Mouse (Mus musculus): ENCODE results near the gene Eif2b3. TPM values are rescaled to one million over a fixed set of nuclear protein-coding genes. Genes with fewer than 3 reads are reported as not detected.

Gene Eif2b3
- polyA plus RNA-seq, 1 experiment, result 73.3 TPM

- Histone ChIP-seq H3K36me3 (ENCODE audit: control insufficient read depth, insufficient read depth, low read length, poor library complexity, severe bottlenecking) (peaks cover 7% of the 10 kb centered on the region; the same call in 1 of the 2 replicates), H3K4me1 (ENCODE audit: control insufficient read depth, insufficient read depth, low read length) (peaks cover 2% of the 10 kb centered on the region)
Measured at GRCm38 (mm10) chr4:117117931-117118330, 98.7 kb downstream of the Eif2b3 start.

GRCm38 (mm10) chr4:117119636-117120035 is 100.4 kb downstream of the Eif2b3 start:
- TF ChIP-seq CTCF (IDR thresholded peaks at IDR 0.05; ENCODE audit: low read depth, low read length) (no peak), EP300 (IDR thresholded peaks at IDR 0.05; ENCODE audit: insufficient read depth, low read depth, low read length) (no peak), POLR2A (IDR thresholded peaks at IDR 0.05; ENCODE audit: insufficient read depth, low read length) (no peak)
- Histone ChIP-seq H3K4me1 (ENCODE audit: control insufficient read depth, insufficient read depth, low read length) (peaks cover 2% of the 10 kb centered on the region), H3K9me3 (replicated peaks; ENCODE audit: control insufficient read depth, insufficient read depth, low read length, poor library complexity, severe bottlenecking) (no peaks in the 10 kb centered on the region), H3K27ac (ENCODE audit: insufficient read depth, low read length) (peak overlapping the region; percentile 97), H3K27me3 (ENCODE audit: control insufficient read depth, insufficient read depth, low read length, poor library complexity, severe bottlenecking) (no peaks in the 10 kb centered on the region), H3K4me3 (ENCODE audit: low read depth, low read length) (peak overlapping the region; percentile 90), H3K36me3 (ENCODE audit: control insufficient read depth, insufficient read depth, low read length, poor library complexity, severe bottlenecking) (peaks cover 4% of the 10 kb centered on the region; the same call in 1 of the 2 replicates), H3K9ac (ENCODE audit: low read depth, poor library complexity, severe bottlenecking) (peak overlapping the region; percentile 82)

More at GRCm38 (mm10) chr4:117117931-117118330, 98.7 kb downstream of the Eif2b3 start:
- Histone ChIP-seq H3K27me3 (ENCODE audit: control insufficient read depth, insufficient read depth, low read length, poor library complexity, severe bottlenecking) (no peaks in the 10 kb centered on the region), H3K4me3 (ENCODE audit: low read depth, low read length) (no peak overlapping the region), H3K9ac (ENCODE audit: low read depth, poor library complexity, severe bottlenecking) (no peak overlapping the region), H3K9me3 (replicated peaks; ENCODE audit: control insufficient read depth, insufficient read depth, low read length, poor library complexity, severe bottlenecking) (no peaks in the 10 kb centered on the region), H3K27ac (ENCODE audit: insufficient read depth, low read length) (no peak overlapping the region)
- TF ChIP-seq POLR2A (IDR thresholded peaks at IDR 0.05; ENCODE audit: insufficient read depth, low read length) (no peak), EP300 (IDR thresholded peaks at IDR 0.05; ENCODE audit: insufficient read depth, low read depth, low read length) (no peak), CTCF (IDR thresholded peaks at IDR 0.05; ENCODE audit: low read depth, low read length) (no peak)

- Histone ChIP-seq H3K27ac (ENCODE audit: insufficient read depth, low read length) (peak overlapping the region; percentile 97), H3K4me1 (ENCODE audit: control insufficient read depth, insufficient read depth, low read length) (peaks cover 2% of the 10 kb centered on the region), H3K27me3 (ENCODE audit: control insufficient read depth, insufficient read depth, low read length, poor library complexity, severe bottlenecking) (no peaks in the 10 kb centered on the region), H3K4me3 (ENCODE audit: low read depth, low read length) (peak overlapping the region; percentile 90), H3K36me3 (ENCODE audit: control insufficient read depth, insufficient read depth, low read length, poor library complexity, severe bottlenecking) (peaks cover 4% of the 10 kb centered on the region; the same call in 1 of the 2 replicates), H3K9ac (ENCODE audit: low read depth, poor library complexity, severe bottlenecking) (peak overlapping the region; percentile 82), H3K9me3 (replicated peaks; ENCODE audit: control insufficient read depth, insufficient read depth, low read length, poor library complexity, severe bottlenecking) (no peaks in the 10 kb centered on the region)
- no peak for TF ChIP-seq EP300 (IDR thresholded peaks at IDR 0.05; ENCODE audit: insufficient read depth, low read depth, low read length)
- TF ChIP-seq CTCF (IDR thresholded peaks at IDR 0.05; ENCODE audit: low read depth, low read length), result no peak
- no peak for TF ChIP-seq POLR2A (IDR thresholded peaks at IDR 0.05; ENCODE audit: insufficient read depth, low read length)
Measured at GRCm38 (mm10) chr4:117120052-117120444, 100.8 kb downstream of the Eif2b3 start.

GRCm38 (mm10) chr4:117120445-117121414 is 101.5 kb downstream of the Eif2b3 start:
- no peaks in the 10 kb centered on the region for H3K27me3 ChIP-seq (ENCODE audit: control insufficient read depth, insufficient read depth, low read length, poor library complexity, severe bottlenecking)
- peak overlapping the region; percentile 97 for H3K27ac ChIP-seq (ENCODE audit: insufficient read depth, low read length)
- H3K4me1 ChIP-seq (ENCODE audit: control insufficient read depth, insufficient read depth, low read length), result peaks cover 2% of the 10 kb centered on the region
- peak overlapping the region; percentile 82 for H3K9ac ChIP-seq (ENCODE audit: low read depth, poor library complexity, severe bottlenecking)
- H3K36me3 ChIP-seq (ENCODE audit: control insufficient read depth, insufficient read depth, low read length, poor library complexity, severe bottlenecking), result peaks cover 4% of the 10 kb centered on the region; the same call in 1 of the 2 replicates
- TF ChIP-seq EP300 (IDR thresholded peaks at IDR 0.05; ENCODE audit: insufficient read depth, low read depth, low read length) (peak; percentile 46; the same call in 1 of the 2 replicates), POLR2A (IDR thresholded peaks at IDR 0.05; ENCODE audit: insufficient read depth, low read length) (peak; percentile 48), CTCF (IDR thresholded peaks at IDR 0.05; ENCODE audit: low read depth, low read length) (peak; percentile 82)
- H3K4me3 ChIP-seq (ENCODE audit: low read depth, low read length), result peak overlapping the region; percentile 90
- no peaks in the 10 kb centered on the region for H3K9me3 ChIP-seq (replicated peaks; ENCODE audit: control insufficient read depth, insufficient read depth, low read length, poor library complexity, severe bottlenecking)

GRCm38 (mm10) chr4:117122209-117122608 is 103.0 kb downstream of the Eif2b3 start:
- Histone ChIP-seq H3K27me3 (ENCODE audit: control insufficient read depth, insufficient read depth, low read length, poor library complexity, severe bottlenecking) (no peaks in the 10 kb centered on the region), H3K9me3 (replicated peaks; ENCODE audit: control insufficient read depth, insufficient read depth, low read length, poor library complexity, severe bottlenecking) (no peaks in the 10 kb centered on the region), H3K36me3 (ENCODE audit: control insufficient read depth, insufficient read depth, low read length, poor library complexity, severe bottlenecking) (peaks cover 4% of the 10 kb centered on the region; the same call in 1 of the 2 replicates), H3K4me3 (ENCODE audit: low read depth, low read length) (peak overlapping the region; percentile 35), H3K27ac (ENCODE audit: insufficient read depth, low read length) (peak overlapping the region; percentile 65), H3K4me1 (ENCODE audit: control insufficient read depth, insufficient read depth, low read length) (peaks cover 2% of the 10 kb centered on the region), H3K9ac (ENCODE audit: low read depth, poor library complexity, severe bottlenecking) (peak overlapping the region; percentile 4; the same call in 1 of the 2 replicates)
- no peak for TF ChIP-seq POLR2A (IDR thresholded peaks at IDR 0.05; ENCODE audit: insufficient read depth, low read length)
- TF ChIP-seq CTCF (IDR thresholded peaks at IDR 0.05; ENCODE audit: low read depth, low read length), result no peak
- TF ChIP-seq EP300 (IDR thresholded peaks at IDR 0.05; ENCODE audit: insufficient read depth, low read depth, low read length), result no peak

Data from ES-Bruce4 (cell line).